Mouse (Mus musculus) forebrain, embryonic 12.5 days (tissue): ENCODE data around the gene Snrnp27. TPM values are rescaled to one million over a fixed set of nuclear protein-coding genes. Genes with fewer than 3 reads are reported as not detected.

ENCODE experiments used
- ATAC-seq: fragments of 200-750 bp; cut with Nextera tagmentation; 2 replicates; pipeline ENCODE4 v1.8.0; 2017; ENCODE audit warnings: moderate TSS enrichment; ENCODE audit not compliant: low FRiP score
- H3K27ac ChIP-seq: fragments of 300-500 bp; sonication (generic); 2 replicates; pipeline ENCODE4 v1.5.1; 2016; ENCODE audit warnings: mild to moderate bottlenecking
- H3K27me3 ChIP-seq: fragments of 300-500 bp; sonication (generic); 2 replicates; pipeline ENCODE4 v1.6.1; 2016; ENCODE audit warnings: mild to moderate bottlenecking
- H3K36me3 ChIP-seq: fragments of 300-500 bp; sonication (generic); replicated peaks from 2 replicates; pipeline ENCODE4 v1.6.1; 2016; ENCODE audit warnings: mild to moderate bottlenecking
- H3K4me1 ChIP-seq: fragments of 300-500 bp; sonication (generic); 2 replicates; pipeline ENCODE4 v1.6.1; 2016
- H3K4me2 ChIP-seq: fragments of 300-500 bp; sonication (generic); 2 replicates; pipeline ENCODE4 v1.6.1; 2016; ENCODE audit warnings: mild to moderate bottlenecking, moderate library complexity
- H3K4me3 ChIP-seq: fragments of 300-500 bp; sonication (generic); replicated peaks from 2 replicates; pipeline ENCODE4 v1.5.1; 2016; ENCODE audit warnings: mild to moderate bottlenecking
- H3K9ac ChIP-seq: fragments of 300-500 bp; sonication (generic); 2 replicates; pipeline ENCODE4 v1.6.1; 2016; ENCODE audit warnings: mild to moderate bottlenecking
- H3K9me3 ChIP-seq: fragments of 300-500 bp; sonication (generic); 2 replicates; pipeline ENCODE4 v1.6.1; 2016
- WGBS: fragments of 180-500 bp; shearing (Covaris S2); methylation state at CpG from one replicate; pipeline ENCODE4 v1.1.7; 2016; 5-methylcytosine and 5-hydroxymethylcytosine counted together
- polyA plus RNA-seq: library from polyadenylated mRNA; unstranded; fragments of >200 nt; fragmentation: Nextera tagmentation; extraction: Ambion mirVana; gene quantifications from 2 replicates; pipeline ENCODE4 v1.2.1, GENCODE M21; 2016

The Snrnp27 gene
- polyA plus RNA-seq, 1 experiment from 2014 or later, result 136 TPM

GRCm38 (mm10) chr6:86636495-86636894, 47.8 kb downstream of the Snrnp27 start:
- H3K9ac ChIP-seq, result no peak overlapping the region
- no peaks in the 10 kb centered on the region for H3K9me3 ChIP-seq
- no peak overlapping the region for H3K4me3 ChIP-seq
- ATAC-seq, result no peak
- H3K27me3 ChIP-seq, result no peaks in the 10 kb centered on the region
- 75% methylated on average over 2 of the region's 2 CpGs for WGBS
- H3K36me3 ChIP-seq, result no peaks in the 10 kb centered on the region
- H3K4me1 ChIP-seq, result no peaks in the 10 kb centered on the region
- no peak overlapping the region for H3K4me2 ChIP-seq
- H3K27ac ChIP-seq, result no peak overlapping the region

GRCm38 (mm10) chr6:86630141-86630540, 54.2 kb downstream of the Snrnp27 start:
- no peaks in the 10 kb centered on the region for H3K9me3 ChIP-seq
- WGBS, result 83% methylated on average over 3 of the region's 3 CpGs
- no peaks in the 10 kb centered on the region for H3K36me3 ChIP-seq
- no peak overlapping the region for H3K4me3 ChIP-seq
- no peak for ATAC-seq
- H3K9ac ChIP-seq, result no peak overlapping the region
- H3K27ac ChIP-seq, result no peak overlapping the region
- H3K4me1 ChIP-seq, result 0 out of 2 replicates have a peak, but pooled peaks cover 5% of the 10 kb centered on the region
- H3K4me2 ChIP-seq, result no peak overlapping the region
- no peaks in the 10 kb centered on the region for H3K27me3 ChIP-seq

GRCm38 (mm10) chr6:86627946-86628345, 56.4 kb downstream of the Snrnp27 start, which contains the start of gene Asprv1:
Gene Asprv1 (plus strand): TSS chr6:86628164.
- no peak for ATAC-seq
- H3K4me1 ChIP-seq, result peaks cover 9% of the 10 kb centered on the region; the same call in 1 of the 2 replicates
- no peaks in the 10 kb centered on the region for H3K9me3 ChIP-seq
- no peak within 1 kb of the TSS for H3K9ac ChIP-seq
- no peak within 1 kb of the TSS for H3K27ac ChIP-seq
- no peak within 1 kb of the TSS for H3K4me3 ChIP-seq
- H3K27me3 ChIP-seq, result no peaks in the 10 kb centered on the region
- WGBS, result 46% methylated on average over 10 of the region's 10 CpGs
- no peaks in the 10 kb centered on the region for H3K36me3 ChIP-seq
- no peak within 1 kb of the TSS for H3K4me2 ChIP-seq

Other genes with a start within 250 kb of the Snrnp27 start
- 30.4 and 30.6 TPM in 2 replicates for gene C87436, start 246.1 kb downstream of the Snrnp27 start, polyA plus RNA-seq
- gene Pcbp1, start 158.2 kb downstream of the Snrnp27 start, polyA plus RNA-seq, result 497 and 562 TPM in 2 replicates
- 0.52 and 0.87 TPM in 2 replicates for gene Asprv1, start 56.4 kb downstream of the Snrnp27 start, polyA plus RNA-seq
- 23.8 and 26.8 TPM in 2 replicates for gene Mxd1, start 15.4 kb downstream of the Snrnp27 start, polyA plus RNA-seq
- gene Gmcl1, start 48.9 kb upstream of the Snrnp27 start, polyA plus RNA-seq, result 52.2 and 52.9 TPM in 2 replicates
- gene Anxa4, start 109.1 kb upstream of the Snrnp27 start, polyA plus RNA-seq, result 4.1 and 6.1 TPM in 2 replicates
- 29.7 and 32.9 TPM in 2 replicates for gene Aak1, start 165.0 kb upstream of the Snrnp27 start, polyA plus RNA-seq